Mouse (Mus musculus): Measurements from ENCODE around the gene Exoc4. TPM values are rescaled to one million over a fixed set of nuclear protein-coding genes. Genes with fewer than 3 reads are reported as not detected.
A peak's percentile ranks its signal among the peaks of the same experiment; 100 is the strongest.

The Exoc4 gene
- polyA plus RNA-seq, 1 experiment from 2014 or later, result 41.1 TPM

- no peaks in the 10 kb centered on the region for H3K27me3 ChIP-seq (replicated peaks)
- H3K36me3 ChIP-seq, result no peaks in the 10 kb centered on the region
- H3K9ac ChIP-seq, result no peak overlapping the region
- H3K4me2 ChIP-seq (replicated peaks), result no peak overlapping the region
- H3K4me3 ChIP-seq, result no peak overlapping the region
- H3K9me3 ChIP-seq, result no peaks in the 10 kb centered on the region
- peaks cover 14% of the 10 kb centered on the region for H3K4me1 ChIP-seq
- ATAC-seq (ENCODE audit: low FRiP score, low read depth), result no peak
- WGBS, result 72% methylated on average over 3 of the region's 3 CpGs
- H3K27ac ChIP-seq, result no peak overlapping the region
Observed at GRCm38 (mm10) chr6:33734032-33734431, 485.1 kb downstream of the Exoc4 start.

- H3K9ac ChIP-seq, result no peak overlapping the region
Observed at GRCm38 (mm10) chr6:33738857-33739291, 490.0 kb downstream of the Exoc4 start.

GRCm38 (mm10) chr6:33739304-33739703 lies 490.4 kb downstream of the Exoc4 start:
- peak; percentile 53 for ATAC-seq (ENCODE audit: low FRiP score, low read depth)
- no peak overlapping the region for H3K9ac ChIP-seq
- H3K4me1 ChIP-seq, result peaks cover 15% of the 10 kb centered on the region
- peaks cover 7% of the 10 kb centered on the region; the same call in 1 of the 2 replicates for H3K9me3 ChIP-seq
- H3K36me3 ChIP-seq, result no peaks in the 10 kb centered on the region
- H3K27me3 ChIP-seq (replicated peaks), result no peaks in the 10 kb centered on the region
- no peak overlapping the region for H3K4me3 ChIP-seq
- H3K4me2 ChIP-seq (replicated peaks), result no peak overlapping the region
- 33% methylated on average over 4 of the region's 4 CpGs for WGBS
- no peak overlapping the region for H3K27ac ChIP-seq

More at GRCm38 (mm10) chr6:33738857-33739291, 490.0 kb downstream of the Exoc4 start:
- H3K4me3 ChIP-seq, result no peak overlapping the region
- WGBS, result 25% methylated on average over 3 of the region's 3 CpGs
- H3K27me3 ChIP-seq (replicated peaks), result no peaks in the 10 kb centered on the region
- H3K9me3 ChIP-seq, result peaks cover 7% of the 10 kb centered on the region; the same call in 1 of the 2 replicates
- H3K4me1 ChIP-seq, result peaks cover 15% of the 10 kb centered on the region
- ATAC-seq (ENCODE audit: low FRiP score, low read depth), result peak; percentile 81
- H3K4me2 ChIP-seq (replicated peaks), result no peak overlapping the region
- no peaks in the 10 kb centered on the region for H3K36me3 ChIP-seq
- 0 out of 2 replicates have a peak overlapping the region, but pooled peaks have one; percentile 37 for H3K27ac ChIP-seq

- Histone ChIP-seq H3K9me3 (no peaks in the 10 kb centered on the region), H3K27me3 (replicated peaks) (no peaks in the 10 kb centered on the region), H3K36me3 (no peaks in the 10 kb centered on the region), H3K4me2 (replicated peaks) (no peak overlapping the region), H3K4me1 (no peaks in the 10 kb centered on the region), H3K4me3 (no peak overlapping the region), H3K9ac (no peak overlapping the region), H3K27ac (no peak overlapping the region)
- WGBS, result 93% methylated on average over 5 of the region's 5 CpGs
- ATAC-seq (ENCODE audit: low FRiP score, low read depth), result no peak
Observed at GRCm38 (mm10) chr6:33755976-33756375, 507.1 kb downstream of the Exoc4 start.

GRCm38 (mm10) chr6:33761557-33761956 lies 512.7 kb downstream of the Exoc4 start:
- H3K9me3 ChIP-seq, result no peaks in the 10 kb centered on the region
- no peak overlapping the region for H3K4me3 ChIP-seq
- 0 out of 2 replicates have a peak, but pooled peaks cover 4% of the 10 kb centered on the region for H3K4me1 ChIP-seq
- no peak overlapping the region for H3K4me2 ChIP-seq (replicated peaks)
- H3K9ac ChIP-seq, result no peak overlapping the region
- H3K27ac ChIP-seq, result no peak overlapping the region
- no peak for ATAC-seq (ENCODE audit: low FRiP score, low read depth)
- no peaks in the 10 kb centered on the region for H3K27me3 ChIP-seq (replicated peaks)
- no peaks in the 10 kb centered on the region for H3K36me3 ChIP-seq

- 0 out of 2 replicates have a peak, but pooled peaks cover 4% of the 10 kb centered on the region for H3K4me1 ChIP-seq
- no peaks in the 10 kb centered on the region for H3K27me3 ChIP-seq (replicated peaks)
- ATAC-seq (ENCODE audit: low FRiP score, low read depth), result no peak
- 92% methylated on average over 4 of the region's 4 CpGs for WGBS
- H3K9ac ChIP-seq, result no peak overlapping the region
- H3K27ac ChIP-seq, result no peak overlapping the region
- no peak overlapping the region for H3K4me2 ChIP-seq (replicated peaks)
- H3K9me3 ChIP-seq, result no peaks in the 10 kb centered on the region
- H3K4me3 ChIP-seq, result no peak overlapping the region
- H3K36me3 ChIP-seq, result no peaks in the 10 kb centered on the region
Observed at GRCm38 (mm10) chr6:33763245-33763644, 514.4 kb downstream of the Exoc4 start.

- Histone ChIP-seq H3K4me1 (0 out of 2 replicates have a peak, but pooled peaks cover 4% of the 10 kb centered on the region), H3K4me2 (replicated peaks) (no peak overlapping the region), H3K9ac (no peak overlapping the region), H3K36me3 (no peaks in the 10 kb centered on the region), H3K9me3 (no peaks in the 10 kb centered on the region), H3K27ac (no peak overlapping the region), H3K27me3 (replicated peaks) (no peaks in the 10 kb centered on the region), H3K4me3 (no peak overlapping the region)
- WGBS, result 70% methylated on average over 3 of the region's 3 CpGs
- ATAC-seq (ENCODE audit: low FRiP score, low read depth), result no peak
Observed at GRCm38 (mm10) chr6:33763970-33764369, 515.1 kb downstream of the Exoc4 start.

- H3K27ac ChIP-seq, result no peak overlapping the region
- H3K9me3 ChIP-seq, result no peaks in the 10 kb centered on the region
- H3K4me2 ChIP-seq (replicated peaks), result no peak overlapping the region
- 54% methylated on average over 3 of the region's 3 CpGs for WGBS
- no peak overlapping the region for H3K9ac ChIP-seq
- H3K4me1 ChIP-seq, result no peaks in the 10 kb centered on the region
- no peak overlapping the region for H3K4me3 ChIP-seq
- no peaks in the 10 kb centered on the region for H3K36me3 ChIP-seq
- no peak for ATAC-seq (ENCODE audit: low FRiP score, low read depth)
- no peaks in the 10 kb centered on the region for H3K27me3 ChIP-seq (replicated peaks)
Observed at GRCm38 (mm10) chr6:33769251-33769650, 520.4 kb downstream of the Exoc4 start.

- no peak for ATAC-seq (ENCODE audit: low FRiP score, low read depth)
- H3K9me3 ChIP-seq, result no peaks in the 10 kb centered on the region
- H3K36me3 ChIP-seq, result no peaks in the 10 kb centered on the region
- H3K27me3 ChIP-seq (replicated peaks), result no peaks in the 10 kb centered on the region
- no peak overlapping the region for H3K4me3 ChIP-seq
- WGBS, result 60% methylated on average over 2 of the region's 2 CpGs
- no peaks in the 10 kb centered on the region for H3K4me1 ChIP-seq
- no peak overlapping the region for H3K27ac ChIP-seq
- no peak overlapping the region for H3K4me2 ChIP-seq (replicated peaks)
- H3K9ac ChIP-seq, result no peak overlapping the region
Observed at GRCm38 (mm10) chr6:33770021-33770420, 521.1 kb downstream of the Exoc4 start.

GRCm38 (mm10) chr6:33772551-33773315 lies 523.8 kb downstream of the Exoc4 start:
- Histone ChIP-seq H3K9me3 (no peaks in the 10 kb centered on the region), H3K4me2 (replicated peaks) (no peak overlapping the region), H3K9ac (no peak overlapping the region), H3K27ac (no peak overlapping the region), H3K4me3 (no peak overlapping the region), H3K27me3 (replicated peaks) (no peaks in the 10 kb centered on the region), H3K4me1 (no peaks in the 10 kb centered on the region), H3K36me3 (no peaks in the 10 kb centered on the region)
- ATAC-seq (ENCODE audit: low FRiP score, low read depth), result no peak
- 65% methylated on average over 9 of the region's 9 CpGs for WGBS

- no peak overlapping the region for H3K4me3 ChIP-seq
- no peak overlapping the region for H3K27ac ChIP-seq
- H3K4me1 ChIP-seq, result no peaks in the 10 kb centered on the region; the same call in 1 of the 2 replicates
- no peak overlapping the region for H3K9ac ChIP-seq
- H3K27me3 ChIP-seq (replicated peaks), result no peaks in the 10 kb centered on the region
- 88% methylated on average over 2 of the region's 2 CpGs for WGBS
- H3K4me2 ChIP-seq (replicated peaks), result no peak overlapping the region
- no peaks in the 10 kb centered on the region for H3K9me3 ChIP-seq
- no peak for ATAC-seq (ENCODE audit: low FRiP score, low read depth)
- no peaks in the 10 kb centered on the region for H3K36me3 ChIP-seq
Observed at GRCm38 (mm10) chr6:33792604-33793003, 543.7 kb downstream of the Exoc4 start.

- no peaks in the 10 kb centered on the region for H3K36me3 ChIP-seq
- no peaks in the 10 kb centered on the region for H3K9me3 ChIP-seq
- ATAC-seq (ENCODE audit: low FRiP score, low read depth), result no peak
- H3K4me1 ChIP-seq, result no peaks in the 10 kb centered on the region; the same call in 1 of the 2 replicates
- WGBS, result 91% methylated on average over 3 of the region's 3 CpGs
- no peak overlapping the region for H3K27ac ChIP-seq
- H3K4me3 ChIP-seq, result no peak overlapping the region
- no peak overlapping the region for H3K4me2 ChIP-seq (replicated peaks)
- no peak overlapping the region for H3K9ac ChIP-seq
- no peaks in the 10 kb centered on the region for H3K27me3 ChIP-seq (replicated peaks)
Observed at GRCm38 (mm10) chr6:33801254-33801653, 552.4 kb downstream of the Exoc4 start.
